Mouse (Mus musculus) stomach, postnatal 0 days (tissue): Measurements from ENCODE around the gene Fam216a.

Source experiments
- CTCF ChIP-seq: IDR thresholded peaks from 2 replicates; pipeline ENCODE4 v1.5.1; 2016; ENCODE audit warnings: antibody characterized with exemption, low read depth, mild to moderate bottlenecking, moderate library complexity
- EP300 ChIP-seq: optimal IDR thresholded peaks from 2 replicates; pipeline ENCODE3; 2016; ENCODE audit warnings: antibody characterized with exemption

GRCm38 (mm10) chr5:122390671-122391070 lies 18.5 kb upstream of the Fam216a start:
- TF ChIP-seq CTCF (no peak), EP300 (no peak)
